Mouse (Mus musculus): ENCODE measurements around the gene Nsun4.

- TF ChIP-seq POLR2A (IDR thresholded peaks at IDR 0.05; ENCODE audit: borderline replicate concordance, extremely low read depth, insufficient read depth, insufficient read length, poor library complexity, severe bottlenecking) = no peak
- TF ChIP-seq CTCF (IDR thresholded peaks at IDR 0.05; ENCODE audit: borderline replicate concordance, extremely low read depth, insufficient read depth, insufficient read length) = no peak
These were observed 19.5 kb upstream of the Nsun4 start for GRCm38 (mm10) chr4:116073146-116073545.

Data from brain, embryonic 14.5 days (tissue).